Mouse (Mus musculus) forebrain, embryonic 15.5 days (tissue): ENCODE measurements at regions not wholly inside any gene's neighbourhood (a gene's known extent, or its start where the extent isn't known, plus 50 kb on each side); places are given as distances from the start of the nearest gene placed in this dataset.

Experiments used
- ATAC-seq: fragments of 200-750 bp; cut with Nextera tagmentation; replicated peaks from 2 replicates; pipeline ENCODE4 v1.8.0; 2017; ENCODE audit warnings: mild to moderate bottlenecking, moderate TSS enrichment, moderate library complexity
- H3K27ac ChIP-seq: fragments of 300-500 bp; sonication (generic); replicated peaks from 2 replicates; pipeline ENCODE4 v1.5.1; 2015; ENCODE audit warnings: mild to moderate bottlenecking, inconsistent platforms
- H3K27me3 ChIP-seq: fragments of 300-500 bp; sonication (generic); 2 replicates; pipeline ENCODE4 v1.6.1; 2015; ENCODE audit warnings: inconsistent platforms
- H3K36me3 ChIP-seq: fragments of 300-500 bp; sonication (generic); 2 replicates; pipeline ENCODE4 v1.6.1; 2015; ENCODE audit warnings: mild to moderate bottlenecking, inconsistent platforms
- H3K4me1 ChIP-seq: fragments of 300-500 bp; sonication (generic); 2 replicates; pipeline ENCODE4 v1.6.1; 2015; ENCODE audit warnings: inconsistent platforms
- H3K4me2 ChIP-seq: fragments of 300-500 bp; sonication (generic); replicated peaks from 2 replicates; pipeline ENCODE4 v1.6.1; 2015; ENCODE audit warnings: mild to moderate bottlenecking, inconsistent platforms
- H3K4me3 ChIP-seq: fragments of 300-500 bp; sonication (generic); 2 replicates; pipeline ENCODE4 v1.5.1; 2015; ENCODE audit warnings: mild to moderate bottlenecking, inconsistent platforms
- H3K9ac ChIP-seq: fragments of 300-500 bp; sonication (generic); replicated peaks from 2 replicates; pipeline ENCODE4 v1.6.1; 2015; ENCODE audit warnings: mild to moderate bottlenecking, inconsistent platforms
- H3K9me3 ChIP-seq: fragments of 300-500 bp; sonication (generic); 2 replicates; pipeline ENCODE4 v1.6.1; 2016; ENCODE audit warnings: inconsistent platforms
- WGBS: fragments of 180-500 bp; shearing (Covaris S2); methylation state at CpG from one replicate; pipeline ENCODE4 v1.1.7; 2015; ENCODE audit warnings: mixed read lengths; 5-methylcytosine and 5-hydroxymethylcytosine counted together

- WGBS = 93% methylated on average over 3 of the region's 3 CpGs
- no peaks in the 10 kb centered on the region for H3K36me3 ChIP-seq
Observed at GRCm38 (mm10) chr6:102977122-102977521, 404.2 kb upstream of the Cntn3 start.

GRCm38 (mm10) chr6:103023326-103023725, 450.4 kb upstream of the Cntn3 start:
- Histone ChIP-seq H3K4me2 (no peak overlapping the region), H3K4me3 (no peak overlapping the region), H3K9me3 (no peaks in the 10 kb centered on the region), H3K36me3 (no peaks in the 10 kb centered on the region), H3K9ac (no peak overlapping the region), H3K27me3 (no peaks in the 10 kb centered on the region), H3K4me1 (no peaks in the 10 kb centered on the region), H3K27ac (no peak overlapping the region)
- no peak for ATAC-seq
- 80% methylated on average over 2 of the region's 2 CpGs for WGBS

More at GRCm38 (mm10) chr6:102977122-102977521, 404.2 kb upstream of the Cntn3 start:
- Histone ChIP-seq H3K4me3 (no peak overlapping the region), H3K27ac (no peak overlapping the region), H3K27me3 (no peaks in the 10 kb centered on the region), H3K9ac (no peak overlapping the region), H3K9me3 (no peaks in the 10 kb centered on the region), H3K4me1 (no peaks in the 10 kb centered on the region), H3K4me2 (no peak overlapping the region)
- ATAC-seq = no peak

- Histone ChIP-seq H3K4me3 (no peak overlapping the region), H3K4me1 (no peaks in the 10 kb centered on the region), H3K9ac (no peak overlapping the region), H3K27ac (no peak overlapping the region), H3K4me2 (no peak overlapping the region), H3K27me3 (no peaks in the 10 kb centered on the region), H3K36me3 (no peaks in the 10 kb centered on the region), H3K9me3 (no peaks in the 10 kb centered on the region)
- ATAC-seq = no peak
- 61% methylated on average over 2 of the region's 2 CpGs for WGBS
Observed at GRCm38 (mm10) chr6:103024006-103024405, 451.1 kb upstream of the Cntn3 start.

GRCm38 (mm10) chr6:103028150-103028549, 455.2 kb upstream of the Cntn3 start:
- H3K4me1 ChIP-seq = no peaks in the 10 kb centered on the region
- 80% methylated on average over 1 of the region's 1 CpGs for WGBS
- no peak for ATAC-seq
- H3K27me3 ChIP-seq = no peaks in the 10 kb centered on the region
- no peak overlapping the region for H3K4me2 ChIP-seq
- no peak overlapping the region for H3K27ac ChIP-seq
- no peak overlapping the region for H3K9ac ChIP-seq
- no peak overlapping the region for H3K4me3 ChIP-seq
- H3K9me3 ChIP-seq = no peaks in the 10 kb centered on the region
- no peaks in the 10 kb centered on the region for H3K36me3 ChIP-seq

GRCm38 (mm10) chr6:103033418-103033817, 460.5 kb upstream of the Cntn3 start:
- ATAC-seq = no peak
- no peak overlapping the region for H3K4me2 ChIP-seq
- 24% methylated on average over 4 of the region's 4 CpGs for WGBS

GRCm38 (mm10) chr6:103033919-103034318, 461.0 kb upstream of the Cntn3 start:
- H3K4me2 ChIP-seq = no peak overlapping the region
- no peaks in the 10 kb centered on the region for H3K9me3 ChIP-seq
- H3K27ac ChIP-seq = no peak overlapping the region
- ATAC-seq = no peak
- no peak overlapping the region for H3K9ac ChIP-seq
- no peaks in the 10 kb centered on the region for H3K4me1 ChIP-seq
- H3K4me3 ChIP-seq = no peak overlapping the region
- WGBS = 21% methylated on average over 7 of the region's 7 CpGs
- no peaks in the 10 kb centered on the region for H3K27me3 ChIP-seq
- H3K36me3 ChIP-seq = no peaks in the 10 kb centered on the region

More at GRCm38 (mm10) chr6:103033418-103033817, 460.5 kb upstream of the Cntn3 start:
- H3K27ac ChIP-seq = no peak overlapping the region
- H3K9ac ChIP-seq = no peak overlapping the region
- no peaks in the 10 kb centered on the region for H3K27me3 ChIP-seq
- no peaks in the 10 kb centered on the region for H3K4me1 ChIP-seq
- H3K4me3 ChIP-seq = no peak overlapping the region
- H3K36me3 ChIP-seq = no peaks in the 10 kb centered on the region
- H3K9me3 ChIP-seq = no peaks in the 10 kb centered on the region

GRCm38 (mm10) chr6:103060591-103060990, 449.8 kb upstream of the Chl1 start:
- ATAC-seq = no peak
- no peaks in the 10 kb centered on the region for H3K36me3 ChIP-seq

GRCm38 (mm10) chr6:103106189-103106588, 404.2 kb upstream of the Chl1 start:
- H3K36me3 ChIP-seq = no peaks in the 10 kb centered on the region

More at GRCm38 (mm10) chr6:103060591-103060990, 449.8 kb upstream of the Chl1 start:
- H3K4me3 ChIP-seq = no peak overlapping the region
- no peak overlapping the region for H3K27ac ChIP-seq
- no peaks in the 10 kb centered on the region for H3K27me3 ChIP-seq
- no peak overlapping the region for H3K9ac ChIP-seq
- no peaks in the 10 kb centered on the region for H3K9me3 ChIP-seq
- WGBS = 29% methylated on average over 5 of the region's 5 CpGs
- no peak overlapping the region for H3K4me2 ChIP-seq
- no peaks in the 10 kb centered on the region for H3K4me1 ChIP-seq

GRCm38 (mm10) chr6:103119537-103119936, 390.8 kb upstream of the Chl1 start:
- Histone ChIP-seq H3K9me3 (no peaks in the 10 kb centered on the region), H3K27me3 (no peaks in the 10 kb centered on the region), H3K4me3 (no peak overlapping the region), H3K9ac (no peak overlapping the region), H3K4me1 (no peaks in the 10 kb centered on the region), H3K36me3 (no peaks in the 10 kb centered on the region), H3K27ac (no peak overlapping the region), H3K4me2 (no peak overlapping the region)
- 87% methylated on average over 2 of the region's 2 CpGs for WGBS
- ATAC-seq = no peak

More at GRCm38 (mm10) chr6:103106189-103106588, 404.2 kb upstream of the Chl1 start:
- no peaks in the 10 kb centered on the region for H3K27me3 ChIP-seq
- 55% methylated on average over 1 of the region's 1 CpGs for WGBS
- no peak overlapping the region for H3K9ac ChIP-seq
- H3K9me3 ChIP-seq = no peaks in the 10 kb centered on the region
- no peak for ATAC-seq
- H3K4me3 ChIP-seq = no peak overlapping the region
- no peak overlapping the region for H3K27ac ChIP-seq
- H3K4me2 ChIP-seq = no peak overlapping the region
- no peaks in the 10 kb centered on the region for H3K4me1 ChIP-seq

GRCm38 (mm10) chr6:103140851-103141250, 369.5 kb upstream of the Chl1 start:
- Histone ChIP-seq H3K36me3 (no peaks in the 10 kb centered on the region), H3K27ac (no peak overlapping the region), H3K4me3 (no peak overlapping the region), H3K9me3 (no peaks in the 10 kb centered on the region), H3K27me3 (no peaks in the 10 kb centered on the region), H3K4me1 (no peaks in the 10 kb centered on the region), H3K9ac (no peak overlapping the region), H3K4me2 (no peak overlapping the region)
- 64% methylated on average over 5 of the region's 5 CpGs for WGBS
- no peak for ATAC-seq

GRCm38 (mm10) chr6:103177851-103178250, 332.5 kb upstream of the Chl1 start:
- Histone ChIP-seq H3K36me3 (no peaks in the 10 kb centered on the region), H3K9ac (no peak overlapping the region), H3K27ac (no peak overlapping the region), H3K4me3 (no peak overlapping the region), H3K4me1 (no peaks in the 10 kb centered on the region), H3K27me3 (no peaks in the 10 kb centered on the region), H3K4me2 (no peak overlapping the region), H3K9me3 (no peaks in the 10 kb centered on the region)
- no peak for ATAC-seq
- 58% methylated on average over 1 of the region's 1 CpGs for WGBS

GRCm38 (mm10) chr6:103183355-103183754, 327.0 kb upstream of the Chl1 start:
- ATAC-seq = no peak

GRCm38 (mm10) chr6:103196838-103197237, 313.5 kb upstream of the Chl1 start:
- Histone ChIP-seq H3K4me3 (no peak overlapping the region), H3K4me1 (no peaks in the 10 kb centered on the region), H3K9me3 (no peaks in the 10 kb centered on the region), H3K9ac (no peak overlapping the region), H3K27me3 (no peaks in the 10 kb centered on the region), H3K27ac (no peak overlapping the region), H3K36me3 (no peaks in the 10 kb centered on the region), H3K4me2 (no peak overlapping the region)
- no peak for ATAC-seq
- WGBS = 83% methylated on average over 6 of the region's 6 CpGs

More at GRCm38 (mm10) chr6:103183355-103183754, 327.0 kb upstream of the Chl1 start:
- Histone ChIP-seq H3K36me3 (no peaks in the 10 kb centered on the region), H3K4me3 (no peak overlapping the region), H3K27me3 (no peaks in the 10 kb centered on the region), H3K27ac (no peak overlapping the region), H3K9me3 (no peaks in the 10 kb centered on the region), H3K4me2 (no peak overlapping the region), H3K4me1 (no peaks in the 10 kb centered on the region), H3K9ac (no peak overlapping the region)
